Mouse (Mus musculus) left cerebral cortex, postnatal 25 days (tissue): ENCODE results near the gene Nlgn2. TPM values are rescaled to one million over a fixed set of nuclear protein-coding genes. Genes with fewer than 3 reads are reported as not detected.

Experiments
- DNase-seq, 2 experiments: peaks; one replicate each; pipeline ENCODE4 v3.0.0; 2022; ENCODE audit warnings: low spot score in 2 of 2, mixed read lengths in 1 of 2
- intact Hi-C: fragments of 180-260 bp; cut with DNase I; formaldehyde crosslinking; loops from one replicate; pipeline ENCODE4 v1.15.1; 2025
- microRNA-seq, 2 experiments: library from miRNA; unstranded; fragments of <30 nt; microRNA quantifications; one replicate each; pipeline ENCODE4 v1.2.0; 2022
- total RNA-seq, 2 experiments: library from RNA; stranded (reverse); gene quantifications; 2 replicates each; pipeline ENCODE4 v1.2.3; 2021

Gene Nlgn2
- total RNA-seq, 2 experiments from 2014 or later = 233 to 248 TPM

GRCm38 (mm10) chr11:69774961-69775360, 62.6 kb downstream of the Nlgn2 start:
- no peak for DNase-seq
- intact Hi-C loops = no loop called here

Small RNAs within 50 kb of the gene (microRNA-seq; reads per million reads assigned to microRNA genes)
- 0 reads per million in 2 experiments for gene Mir6924

Other genes with a start within 250 kb of the Nlgn2 start
- 100 to 1,000 TPM; 403 to 438 TPM for gene Atp1b2, start 231.8 kb downstream of the Nlgn2 start, total RNA-seq
- not detected for gene Shbg, start 219.9 kb downstream of the Nlgn2 start, total RNA-seq
- gene Sat2, start 215.8 kb downstream of the Nlgn2 start, total RNA-seq = 1 to 10 TPM; 7.4 to 7.7 TPM
- gene Fxr2, start 204.8 kb downstream of the Nlgn2 start, total RNA-seq = 100 to 1,000 TPM; 122 to 133 TPM
- gene Sox15, start 182.5 kb downstream of the Nlgn2 start, total RNA-seq = not detected
- 10 to 100 TPM; 59.1 to 59.7 TPM for gene Mpdu1, start 175.1 kb downstream of the Nlgn2 start, total RNA-seq
- 10 to 100 TPM; 17.5 to 19.6 TPM for gene Cd68, start 171.6 kb downstream of the Nlgn2 start, total RNA-seq
- 100 to 1,000 TPM; 323 to 328 TPM for gene Eif4a1, start 165.4 kb downstream of the Nlgn2 start, total RNA-seq
- gene Senp3, start 155.7 kb downstream of the Nlgn2 start, total RNA-seq = 10 to 100 TPM; 94.3 to 97.5 TPM
- 1 to 10 TPM; 2.0 to 2.7 TPM for gene Tnfsf13, start 152.0 kb downstream of the Nlgn2 start, total RNA-seq
- gene Tnfsf12, start 141.9 kb downstream of the Nlgn2 start, total RNA-seq = 1 to 10 TPM; 8.6 to 8.9 TPM
- gene Tnfsfm13, start 141.7 kb downstream of the Nlgn2 start, total RNA-seq = 1 to 10 TPM; 1.9 to 2.2 TPM
- 10 to 100 TPM; 53.3 to 53.6 TPM for gene Polr2a, start 79.1 kb downstream of the Nlgn2 start, total RNA-seq
- gene Slc35g3, start 75.8 kb downstream of the Nlgn2 start, total RNA-seq = not detected
- gene Zbtb4, start 71.9 kb downstream of the Nlgn2 start, total RNA-seq = 100 to 1,000 TPM; 110 to 114 TPM
- 1 to 10 TPM; 1.3 to 2.0 TPM for gene Chrnb1, start 41.8 kb downstream of the Nlgn2 start, total RNA-seq
- 10 to 100 TPM; 14.9 to 17.2 TPM for gene Fgf11, start 35.9 kb downstream of the Nlgn2 start, total RNA-seq
- not detected for gene Tmem102, start 32.2 kb downstream of the Nlgn2 start, total RNA-seq
- not detected for gene Gm39566, start 22.5 kb downstream of the Nlgn2 start, total RNA-seq
- gene Spem2, start 19.3 kb downstream of the Nlgn2 start, total RNA-seq = not detected
- gene Spem1, start 15.6 kb downstream of the Nlgn2 start, total RNA-seq = under 1 TPM in 1 of 2 experiments, not detected in 1; 0.43 TPM
- gene Tmem256, start 730 bp upstream of the Nlgn2 start, total RNA-seq = 100 to 1,000 TPM; 129 to 134 TPM
- gene Plscr3, start 8.6 kb upstream of the Nlgn2 start, total RNA-seq = 10 to 100 TPM; 15.6 to 19.2 TPM
- under 1 TPM in 1 of 2 experiments, not detected in 1; 0.27 TPM for gene Tnk1, start 20.9 kb upstream of the Nlgn2 start, total RNA-seq
- gene Tmem95, start 40.2 kb upstream of the Nlgn2 start, total RNA-seq = not detected
- 1 to 10 TPM; 1.1 to 1.2 TPM for gene Kctd11, start 43.6 kb upstream of the Nlgn2 start, total RNA-seq
- not detected for gene Acap1, start 57.8 kb upstream of the Nlgn2 start, total RNA-seq
- gene 2810408A11Rik, start 63.2 kb upstream of the Nlgn2 start, total RNA-seq = under 1 TPM; 0.55 to 0.60 TPM
- gene Neurl4, start 63.3 kb upstream of the Nlgn2 start, total RNA-seq = 100 to 1,000 TPM; 113 to 117 TPM
- 10 to 100 TPM; 26.9 to 33.2 TPM for gene Gps2, start 76.1 kb upstream of the Nlgn2 start, total RNA-seq
- 100 to 1,000 TPM; 425 to 450 TPM for gene Eif5a, start 84.2 kb upstream of the Nlgn2 start, total RNA-seq
- 10 to 100 TPM in 1 of 2 experiments, 1 to 10 TPM in 1; 6.1 to 10.7 TPM for gene Ybx2, start 98.0 kb upstream of the Nlgn2 start, total RNA-seq
- gene Slc2a4, start 110.4 kb upstream of the Nlgn2 start, total RNA-seq = 1 to 10 TPM; 2.3 to 3.5 TPM
- gene Cldn7, start 127.0 kb upstream of the Nlgn2 start, total RNA-seq = not detected
- gene Ctdnep1, start 143.4 kb upstream of the Nlgn2 start, total RNA-seq = 100 to 1,000 TPM; 117 to 129 TPM
- gene Elp5, start 144.7 kb upstream of the Nlgn2 start, total RNA-seq = 100 to 1,000 TPM; 106 to 109 TPM
- 100 to 1,000 TPM; 217 to 218 TPM for gene Gabarap, start 153.4 kb upstream of the Nlgn2 start, total RNA-seq
- 10 to 100 TPM; 44.6 to 47.5 TPM for gene Phf23, start 158.0 kb upstream of the Nlgn2 start, total RNA-seq
- gene Dvl2, start 162.8 kb upstream of the Nlgn2 start, total RNA-seq = 10 to 100 TPM; 26.1 to 32.2 TPM
- gene Acadvl, start 177.6 kb upstream of the Nlgn2 start, total RNA-seq = 10 to 100 TPM; 57.4 to 59.3 TPM
- gene Dlg4, start 179.2 kb upstream of the Nlgn2 start, total RNA-seq = 100 to 1,000 TPM; 931 to 954 TPM
- 1 to 10 TPM; 1.7 to 3.1 TPM for gene Asgr1, start 216.3 kb upstream of the Nlgn2 start, total RNA-seq